Mouse (Mus musculus): ENCODE results near the gene Gm17455.

Gm17455 gene

DNA sequence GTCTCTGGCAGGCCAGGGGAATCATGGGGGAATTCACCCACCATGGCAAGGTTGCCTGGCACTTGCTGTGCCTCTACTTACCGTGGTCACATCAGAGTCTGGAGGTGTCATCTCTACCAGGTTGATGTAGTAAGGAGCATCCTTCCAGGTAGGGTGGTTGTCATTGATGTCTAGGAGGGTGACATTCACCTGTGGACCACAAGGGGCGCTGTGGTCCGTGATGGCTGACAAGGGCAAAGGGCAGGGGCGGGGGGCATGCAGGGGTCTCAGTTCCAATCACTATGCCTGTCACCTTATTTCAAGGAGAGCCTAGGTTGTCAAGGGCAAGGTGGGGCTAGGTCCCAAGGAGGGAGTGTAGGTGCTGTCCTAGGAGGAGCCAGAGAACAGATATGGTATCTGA lies 20.1 kb downstream of the Gm17455 start:
- peak; percentile 54 for DNase-seq (ENCODE audit: low read depth, low spot score)

DNA sequence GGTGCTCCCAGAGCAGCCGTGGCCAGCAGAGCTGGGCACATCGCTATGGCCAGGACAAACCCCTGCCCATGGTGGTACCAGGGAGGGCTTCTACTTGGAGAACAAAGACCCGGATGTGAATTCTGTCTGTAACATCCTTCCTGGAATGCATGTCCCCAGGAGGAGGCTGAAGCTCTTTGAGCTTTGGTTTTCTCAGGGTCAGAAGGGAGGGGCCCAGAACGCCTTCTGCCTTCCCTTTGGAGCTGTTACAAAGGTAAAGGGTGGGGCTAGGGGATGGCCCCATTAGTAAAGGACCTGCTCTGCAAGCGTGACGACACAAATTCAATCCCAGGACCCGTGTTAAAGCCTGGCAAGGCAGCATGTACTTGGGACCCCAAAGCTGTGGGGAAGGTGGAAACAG lies 23.2 kb downstream of the Gm17455 start:
- DNase-seq (ENCODE audit: low read depth, low spot score), result no peak

DNA sequence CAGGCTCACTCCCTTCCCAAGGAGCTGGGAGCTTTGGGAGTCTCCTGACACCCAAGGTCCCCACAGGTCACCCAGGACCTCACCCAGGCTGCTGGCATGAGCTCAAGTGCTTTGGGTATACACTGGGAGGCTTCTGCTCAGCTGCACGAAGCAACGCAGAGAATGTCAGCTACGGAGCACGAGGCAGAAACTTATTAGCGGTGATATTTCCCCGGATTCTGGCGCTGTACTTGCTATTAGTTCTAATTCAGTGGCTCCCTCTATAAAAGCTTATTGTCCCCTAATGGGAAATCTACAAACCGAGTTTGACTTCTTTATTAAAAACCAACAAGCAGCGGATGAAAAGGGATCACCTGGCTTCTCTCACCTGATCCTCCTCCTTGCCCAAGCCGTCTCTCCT lies 30.5 kb downstream of the Gm17455 start:
- no peak for DNase-seq (ENCODE audit: low read depth, low spot score)

DNA sequence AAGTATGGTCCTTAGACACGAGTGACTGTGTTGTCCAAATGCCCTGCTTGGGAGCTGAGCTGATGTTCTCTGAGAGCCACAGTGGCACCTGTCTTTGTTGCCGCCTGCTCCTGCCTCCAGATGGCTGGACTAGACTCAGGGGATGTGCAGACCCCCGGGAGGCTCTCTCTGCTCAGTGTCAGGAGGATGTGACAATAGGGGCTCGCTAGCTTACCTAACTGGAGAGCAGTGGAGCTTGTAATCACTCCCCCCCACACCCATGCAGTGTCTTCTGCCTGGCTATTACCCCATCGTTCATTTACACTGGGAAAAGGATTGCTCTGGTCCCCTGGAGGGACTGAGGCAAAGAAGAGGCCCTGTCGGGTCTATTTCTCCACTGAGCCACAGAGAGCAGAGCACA lies 31.1 kb downstream of the Gm17455 start:
- DNase-seq (ENCODE audit: low read depth, low spot score), result no peak

DNA sequence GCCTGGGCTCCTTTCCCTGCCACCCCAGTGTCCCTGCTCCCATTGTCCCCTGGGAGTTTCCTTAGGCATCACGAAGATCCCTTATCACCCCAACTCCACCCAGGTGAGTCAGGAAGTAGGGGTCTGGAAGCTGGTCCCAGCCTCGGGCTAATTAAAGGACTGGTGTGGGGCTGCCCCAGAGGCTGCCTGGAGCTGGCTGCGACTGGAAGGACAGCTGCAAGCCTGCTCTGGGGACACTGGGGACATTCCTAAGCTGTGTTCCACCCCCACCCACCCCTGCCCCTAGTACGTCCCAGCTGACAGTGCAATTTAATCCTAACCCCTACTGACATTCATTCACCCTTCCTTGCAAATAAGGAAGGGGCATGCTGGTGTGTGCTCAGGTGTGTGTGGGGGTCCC lies 33.2 kb downstream of the Gm17455 start:
- no peak for DNase-seq (ENCODE audit: low read depth, low spot score)

DNA sequence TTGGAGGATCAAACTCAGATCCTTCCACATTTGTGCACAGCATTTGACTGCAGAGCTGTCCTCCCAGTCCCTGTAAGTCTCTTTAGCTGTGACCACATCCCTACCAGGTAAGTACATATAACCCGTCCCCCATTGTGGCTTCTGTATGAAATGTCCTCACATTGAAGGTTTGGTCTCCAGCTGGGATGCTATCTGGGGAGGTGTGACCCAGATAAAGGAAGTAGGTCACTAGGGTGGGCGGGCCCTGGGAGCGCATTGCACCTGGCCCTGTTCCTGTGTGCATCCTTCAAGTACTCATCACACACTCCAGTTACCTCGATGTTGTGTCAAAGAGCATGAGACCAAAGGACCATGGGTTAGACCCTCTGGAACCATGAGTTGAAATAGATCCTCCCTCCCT lies 42.8 kb downstream of the Gm17455 start:
- DNase-seq (ENCODE audit: low read depth, low spot score), result no peak

DNA sequence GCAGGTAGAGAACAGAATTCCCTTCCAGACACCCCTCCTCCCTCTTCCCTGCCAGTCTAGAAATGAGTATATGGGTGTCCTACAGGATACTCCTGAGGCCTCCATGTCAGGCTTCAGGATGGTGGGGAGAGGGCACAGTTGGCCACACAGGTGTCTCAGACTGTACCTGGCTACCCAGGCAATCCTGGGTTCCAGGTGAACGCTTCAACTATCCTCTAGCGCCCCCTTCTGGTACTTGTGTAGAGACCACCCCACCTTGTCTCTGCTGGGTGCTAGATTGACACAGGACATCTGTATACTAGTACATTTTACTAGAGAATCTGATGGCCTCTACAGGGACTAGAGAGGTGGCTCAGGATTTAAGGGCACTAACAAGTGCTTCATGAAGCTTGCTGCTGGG lies 43.6 kb downstream of the Gm17455 start:
- DNase-seq (ENCODE audit: low read depth, low spot score), result peak; percentile 69

DNA sequence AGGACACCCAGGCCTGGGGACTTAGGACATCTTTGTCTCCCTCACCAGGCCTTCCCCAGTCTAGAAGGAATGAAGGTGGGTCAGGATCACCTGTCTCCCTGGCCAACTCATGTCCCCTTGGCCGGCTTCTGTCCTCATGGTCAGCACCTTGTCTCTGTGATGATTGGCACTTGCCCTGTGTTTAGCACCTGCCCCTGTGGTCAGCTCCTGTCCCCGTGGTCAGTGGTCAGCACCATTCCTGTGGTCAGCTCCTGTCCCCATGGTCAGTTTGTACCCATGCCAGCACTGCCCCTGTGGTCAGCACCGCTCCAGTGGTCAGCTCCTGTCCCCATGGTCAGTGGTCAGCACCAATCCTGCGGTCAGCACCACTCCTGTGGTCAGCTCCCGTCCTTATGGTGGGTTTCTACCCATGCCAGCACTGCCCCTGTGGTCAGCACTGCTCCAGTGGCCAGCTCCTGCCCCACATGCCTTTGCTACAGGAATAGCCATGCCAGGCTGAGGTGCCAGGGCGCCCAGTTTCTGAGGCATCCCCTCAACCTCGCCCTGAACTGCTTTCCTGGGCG lies 45.6 kb downstream of the Gm17455 start:
- DNase-seq (ENCODE audit: low read depth, low spot score), result no peak

DNA sequence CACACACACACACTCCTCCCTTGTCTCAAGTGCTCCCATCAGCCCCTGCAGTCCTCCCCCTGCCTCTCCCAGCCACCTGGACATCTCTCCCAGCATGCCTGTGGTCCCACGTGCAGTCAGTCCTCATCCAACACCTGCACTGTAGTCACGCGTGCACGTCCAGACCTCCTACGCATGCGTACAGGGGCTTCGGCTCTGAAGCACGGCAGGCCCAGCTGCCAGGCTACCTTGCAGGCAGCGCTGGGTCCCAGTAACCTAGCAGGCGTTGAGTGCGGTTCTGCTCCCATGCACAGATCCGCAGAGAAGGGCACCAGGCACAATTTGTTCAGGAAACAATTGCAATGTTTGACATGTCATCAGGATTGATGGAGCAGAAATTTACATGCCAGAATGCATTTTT lies 47.7 kb downstream of the Gm17455 start:
- no peak for DNase-seq (ENCODE audit: low read depth, low spot score)

All from CD4-positive, CD25-positive, alpha-beta regulatory T cell, adult 2 months (primary cell).